ENCODE assay signal across 24 mouse cellular contexts in genomic region chr9:92771716-92772115, GRCm38 (mm10).
DNase-seq lines count a peak whose midpoint lies in the region; ATAC-seq and TF ChIP-seq lines count a peak whose summit lies in the region.
"Had no signal": no experiment of that assay in that cellular context is flagged by ENCODE, and none has a peak within 500 bp of the region (broad histone marks: within the 10 kb centered on the region; RNA-seq: fewer than 3 reads in every experiment).

No protein-coding gene starts in this region.

- H3K4me1 ChIP-seq in kidney, postnatal 0 days (replicated peaks; ENCODE audit: insufficient read depth, low read length): no peaks in the 10 kb centered on the region
- H3K4me1 ChIP-seq in kidney, embryonic 15.5 days: no peaks in the 10 kb centered on the region
- H3K4me1 ChIP-seq in embryonic facial prominence, embryonic 14.5 days (ENCODE audit: control insufficient read depth, insufficient read depth, low read length): no peaks in the 10 kb centered on the region
- no peaks in the 10 kb centered on the region for H3K4me1 ChIP-seq in limb, embryonic 14.5 days (ENCODE audit: control insufficient read depth, insufficient read depth, low read length)
- H3K4me1 ChIP-seq in liver, embryonic 11.5 days (replicated peaks; ENCODE audit: control insufficient read depth, insufficient read depth, low read length): no peaks in the 10 kb centered on the region
- H3K4me1 ChIP-seq: forebrain, embryonic 15.5 days; heart, embryonic 13.5 days; hindbrain, embryonic 15.5 days; megakaryocyte, embryonic 14.5 days; stomach, embryonic 15.5 days had no signal

- no peak overlapping the region for H3K27ac ChIP-seq in kidney, postnatal 0 days
- H3K27ac ChIP-seq in kidney, embryonic 15.5 days: no peak overlapping the region
- no peak overlapping the region for H3K27ac ChIP-seq in embryonic facial prominence, embryonic 14.5 days (replicated peaks; ENCODE audit: low read depth, low read length)
- no peak overlapping the region for H3K27ac ChIP-seq in limb, embryonic 14.5 days (replicated peaks; ENCODE audit: low read depth, low read length)
- no peak overlapping the region for H3K27ac ChIP-seq in liver, embryonic 11.5 days (ENCODE audit: low read depth, low read length)
- H3K27ac ChIP-seq: forebrain, embryonic 15.5 days; heart, adult 2 months; heart, embryonic 13.5 days; hindbrain, embryonic 15.5 days; left cerebral cortex, adult 2 months; stomach, embryonic 15.5 days had no signal

- 33% methylated on average over 3 of the region's 3 CpGs for WGBS in kidney, postnatal 0 days
- WGBS in kidney, embryonic 15.5 days: 31% methylated on average over 3 of the region's 3 CpGs
- 45% methylated on average over 3 of the region's 3 CpGs for WGBS in embryonic facial prominence, embryonic 14.5 days
- whole genome bisulfite sequencing in limb, embryonic 14.5 days: 8% methylated on average over 3 of the region's 3 CpGs
- WGBS in liver, embryonic 11.5 days: 63% methylated on average over 3 of the region's 3 CpGs

- no peak overlapping the region for H3K4me2 ChIP-seq in kidney, postnatal 0 days (ENCODE audit: low read length)
- no peak overlapping the region for H3K4me2 ChIP-seq in kidney, embryonic 15.5 days
- no peak overlapping the region for H3K4me2 ChIP-seq in embryonic facial prominence, embryonic 14.5 days (ENCODE audit: low read depth, low read length)
- no peak overlapping the region for H3K4me2 ChIP-seq in limb, embryonic 14.5 days (replicated peaks; ENCODE audit: low read depth, low read length, severe bottlenecking)
- no peak overlapping the region for H3K4me2 ChIP-seq in liver, embryonic 11.5 days
- H3K4me2 ChIP-seq: forebrain, embryonic 15.5 days; heart, embryonic 13.5 days; hindbrain, embryonic 15.5 days; stomach, embryonic 15.5 days had no signal

- no peak for ATAC-seq in kidney, postnatal 0 days (replicated peaks; ENCODE audit: low FRiP score, low read depth)
- ATAC-seq in kidney, embryonic 15.5 days (replicated peaks; ENCODE audit: low FRiP score): no peak
- no peak for ATAC-seq in embryonic facial prominence, embryonic 14.5 days (ENCODE audit: low read depth)
- 0 out of 2 replicates have a peak, but pooled peaks have one; percentile 57 for ATAC-seq in limb, embryonic 14.5 days (ENCODE audit: low FRiP score, low read depth)
- no peak for ATAC-seq in liver, embryonic 11.5 days (replicated peaks; ENCODE audit: low FRiP score)
- ATAC-seq: CD4-positive, CD25-positive, alpha-beta regulatory T cell, adult 4 months had no signal

- no peaks in the 10 kb centered on the region for H3K36me3 ChIP-seq in kidney, postnatal 0 days (ENCODE audit: insufficient read depth, low read length)
- H3K36me3 ChIP-seq in kidney, embryonic 15.5 days: no peaks in the 10 kb centered on the region
- no peaks in the 10 kb centered on the region for H3K36me3 ChIP-seq in embryonic facial prominence, embryonic 14.5 days (ENCODE audit: control insufficient read depth, insufficient read depth, low read length)
- H3K36me3 ChIP-seq in limb, embryonic 14.5 days (ENCODE audit: control insufficient read depth, insufficient read depth, low read length): no peaks in the 10 kb centered on the region
- no peaks in the 10 kb centered on the region for H3K36me3 ChIP-seq in liver, embryonic 11.5 days (ENCODE audit: control insufficient read depth, insufficient read depth, low read length)
- H3K36me3 ChIP-seq: forebrain, embryonic 15.5 days; heart, embryonic 13.5 days; hindbrain, embryonic 15.5 days; stomach, embryonic 15.5 days had no signal

- no peak for TF ChIP-seq POLR2A in limb, embryonic 14.5 days (IDR thresholded peaks at IDR 0.05; ENCODE audit: borderline replicate concordance, extremely low read depth, insufficient read depth, insufficient read length)

- H3K27me3 ChIP-seq in kidney, postnatal 0 days (ENCODE audit: insufficient read depth, low read length): no peaks in the 10 kb centered on the region
- no peaks in the 10 kb centered on the region for H3K27me3 ChIP-seq in kidney, embryonic 15.5 days
- H3K27me3 ChIP-seq in embryonic facial prominence, embryonic 14.5 days (replicated peaks; ENCODE audit: control insufficient read depth, insufficient read depth, low read length): no peaks in the 10 kb centered on the region
- H3K27me3 ChIP-seq in limb, embryonic 14.5 days (ENCODE audit: control insufficient read depth, insufficient read depth, low read length): no peaks in the 10 kb centered on the region
- H3K27me3 ChIP-seq in liver, embryonic 11.5 days (replicated peaks; ENCODE audit: control insufficient read depth, insufficient read depth, low read length): no peaks in the 10 kb centered on the region
- H3K27me3 ChIP-seq: forebrain, embryonic 15.5 days; heart, embryonic 13.5 days; hindbrain, embryonic 15.5 days; megakaryocyte, embryonic 14.5 days; stomach, embryonic 15.5 days had no signal

- peak; percentile 14 for DNase-seq in kidney, postnatal 0 days (ENCODE audit: low spot score)
- peak; percentile 13 for DNase-seq in embryo, embryonic 10.5 days (ENCODE audit: low spot score)
- peak; percentile 5 for DNase-seq in embryonic facial prominence, embryonic 14.5 days (ENCODE audit: low spot score)
- DNase-seq in limb, embryonic 14.5 days (ENCODE audit: low spot score): peak; percentile 8
- no peak for DNase-seq in layer of hippocampus, adult 9-10 months (ENCODE audit: low spot score)
- DNase-seq in liver, embryonic 11.5 days (ENCODE audit: low spot score): no peak
- DNase-seq: adrenal gland, postnatal 25 days; cerebellum, adult 18-20 months; cerebellum, postnatal 10 days; heart, adult 2 months; heart, postnatal 10 days; kidney, adult 18-20 months; kidney, postnatal 4 days; lung, postnatal 4 days; midbrain, embryonic 14.5 days; thymus, postnatal 14 days had no signal

- no peak overlapping the region for H3K9ac ChIP-seq in kidney, postnatal 0 days (ENCODE audit: low read depth, low read length)
- no peak overlapping the region for H3K9ac ChIP-seq in kidney, embryonic 15.5 days
- H3K9ac ChIP-seq in embryonic facial prominence, embryonic 14.5 days (ENCODE audit: low read depth, low read length): no peak overlapping the region
- H3K9ac ChIP-seq in limb, embryonic 14.5 days (ENCODE audit: low read depth, low read length, severe bottlenecking): no peak overlapping the region
- H3K9ac ChIP-seq in liver, embryonic 11.5 days (ENCODE audit: low read depth, low read length): no peak overlapping the region
- H3K9ac ChIP-seq: forebrain, embryonic 15.5 days; heart, embryonic 13.5 days; hindbrain, embryonic 15.5 days; stomach, embryonic 15.5 days had no signal

- TF ChIP-seq CTCF in kidney, postnatal 0 days (IDR thresholded peaks at IDR 0.05; ENCODE audit: low read depth): no peak

- H3K4me3 ChIP-seq in kidney, postnatal 0 days (replicated peaks; ENCODE audit: low read depth, low read length): no peak overlapping the region
- H3K4me3 ChIP-seq in kidney, embryonic 15.5 days (replicated peaks): no peak overlapping the region
- no peak overlapping the region for H3K4me3 ChIP-seq in embryonic facial prominence, embryonic 14.5 days (ENCODE audit: low read depth, low read length)
- no peak overlapping the region for H3K4me3 ChIP-seq in limb, embryonic 14.5 days (replicated peaks; ENCODE audit: low read length)
- H3K4me3 ChIP-seq in liver, embryonic 11.5 days (ENCODE audit: low read depth, low read length): no peak overlapping the region
- H3K4me3 ChIP-seq: forebrain, embryonic 15.5 days; heart, adult 2 months; heart, embryonic 13.5 days; hindbrain, embryonic 15.5 days; left cerebral cortex, adult 2 months; megakaryocyte, embryonic 14.5 days; stomach, embryonic 15.5 days had no signal

- no peaks in the 10 kb centered on the region for H3K9me3 ChIP-seq in kidney, postnatal 0 days (replicated peaks; ENCODE audit: low read length)
- no peaks in the 10 kb centered on the region for H3K9me3 ChIP-seq in kidney, embryonic 15.5 days (replicated peaks)
- H3K9me3 ChIP-seq in embryonic facial prominence, embryonic 14.5 days (ENCODE audit: control insufficient read depth, low read length): no peaks in the 10 kb centered on the region
- H3K9me3 ChIP-seq in limb, embryonic 14.5 days (ENCODE audit: control insufficient read depth, low read length): no peaks in the 10 kb centered on the region
- H3K9me3 ChIP-seq in liver, embryonic 11.5 days (ENCODE audit: control insufficient read depth, low read length): no peaks in the 10 kb centered on the region
- H3K9me3 ChIP-seq: forebrain, embryonic 15.5 days; heart, embryonic 13.5 days; hindbrain, embryonic 15.5 days; megakaryocyte, embryonic 14.5 days; stomach, embryonic 15.5 days had no signal

Comparison
In these comparisons a context has a peak if more than half of its experiments do, and no peak if none do; other contexts are left out.
1. DNase-seq: peak in kidney, postnatal 0 days (single experiment), embryo, embryonic 10.5 days (single experiment), embryonic facial prominence, embryonic 14.5 days (single experiment) and limb, embryonic 14.5 days (single experiment); none in layer of hippocampus, adult 9-10 months (single experiment) and liver, embryonic 11.5 days (single experiment).